ENCODE assay signal across 9 mouse cellular contexts in the genomic region with DNA sequence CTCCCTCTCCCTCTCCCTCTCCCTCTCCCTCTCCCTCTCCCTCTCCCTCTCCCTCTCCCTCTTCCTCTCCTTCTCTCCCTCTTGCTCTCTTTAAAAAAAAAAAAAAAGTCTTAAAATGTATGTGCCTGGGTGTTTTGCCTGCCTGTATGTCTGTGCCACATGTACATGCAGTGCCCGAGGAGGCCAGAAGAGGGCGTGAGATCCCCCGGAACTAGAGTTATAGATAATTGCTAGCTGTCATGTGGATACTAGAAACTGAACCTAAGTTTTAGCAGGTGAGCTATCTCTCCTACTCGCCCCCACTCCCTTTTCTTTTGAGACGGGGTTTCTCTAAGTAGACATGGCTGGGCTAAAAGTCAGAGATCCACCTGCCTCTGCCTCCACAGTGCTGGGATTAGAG. TPM values are rescaled to one million over a fixed set of nuclear protein-coding genes. Genes with fewer than 3 reads are reported as not detected.
DNase-seq lines count a peak whose midpoint lies in the region; ATAC-seq and TF ChIP-seq lines count a peak whose summit lies in the region.
"Had no signal": no experiment of that assay in that cellular context is flagged by ENCODE, and none has a peak within 500 bp of the region (broad histone marks: within the 10 kb centered on the region; RNA-seq: fewer than 3 reads in every experiment).

No protein-coding gene starts in this region.

- no peaks in the 10 kb centered on the region for H3K36me3 ChIP-seq in heart, postnatal 0 days (replicated peaks; ENCODE audit: control insufficient read depth, insufficient read depth, low read length)
- no peaks in the 10 kb centered on the region for H3K36me3 ChIP-seq in heart, embryonic 10.5 days
- H3K36me3 ChIP-seq in heart, embryonic 12.5 days, result no peaks in the 10 kb centered on the region
- H3K36me3 ChIP-seq: forebrain, embryonic 10.5 days had no signal

- no peaks in the 10 kb centered on the region for H3K27me3 ChIP-seq in heart, postnatal 0 days (ENCODE audit: control insufficient read depth, insufficient read depth, low read length)
- H3K27me3 ChIP-seq in heart, embryonic 10.5 days (ENCODE audit: insufficient read depth, poor library complexity, severe bottlenecking), result peaks cover 5% of the 10 kb centered on the region; the same call in 1 of the 2 replicates
- 0 out of 2 replicates have a peak, but pooled peaks cover 18% of the 10 kb centered on the region for H3K27me3 ChIP-seq in heart, embryonic 12.5 days (replicated peaks)

- no peak overlapping the region for H3K9ac ChIP-seq in heart, postnatal 0 days (replicated peaks; ENCODE audit: low read depth, low read length)
- no peak overlapping the region for H3K9ac ChIP-seq in heart, embryonic 12.5 days

- H3K27ac ChIP-seq in heart, postnatal 0 days (ENCODE audit: low read depth), result no peak overlapping the region
- H3K27ac ChIP-seq in heart, embryonic 10.5 days, result no peak overlapping the region
- H3K27ac ChIP-seq in heart, embryonic 12.5 days (ENCODE audit: poor library complexity, severe bottlenecking), result no peak overlapping the region
- H3K27ac ChIP-seq: forebrain, embryonic 10.5 days had no signal

- ATAC-seq in heart, postnatal 0 days (ENCODE audit: insufficient read depth, low read depth), result no peak
- no peak for ATAC-seq in heart, embryonic 12.5 days (ENCODE audit: insufficient number of reproducible peaks, low FRiP score)

- no peaks in the 10 kb centered on the region for H3K4me1 ChIP-seq in heart, postnatal 0 days (ENCODE audit: control insufficient read depth, insufficient read depth)
- peaks cover 16% of the 10 kb centered on the region for H3K4me1 ChIP-seq in heart, embryonic 10.5 days
- H3K4me1 ChIP-seq in heart, embryonic 12.5 days (replicated peaks), result peaks cover 5% of the 10 kb centered on the region; the same call in 1 of the 2 replicates

- no peaks in the 10 kb centered on the region for H3K9me3 ChIP-seq in heart, postnatal 0 days (replicated peaks; ENCODE audit: control insufficient read depth, low read length)
- no peaks in the 10 kb centered on the region for H3K9me3 ChIP-seq in heart, embryonic 10.5 days
- no peaks in the 10 kb centered on the region for H3K9me3 ChIP-seq in heart, embryonic 12.5 days (replicated peaks)
- H3K9me3 ChIP-seq: forebrain, embryonic 10.5 days had no signal

- TF ChIP-seq EP300 in heart, postnatal 0 days (IDR thresholded peaks at IDR 0.05; ENCODE audit: low read depth), result no peak

- H3K4me3 ChIP-seq in heart, postnatal 0 days (ENCODE audit: low read depth, low read length), result no peak overlapping the region
- no peak overlapping the region for H3K4me3 ChIP-seq in heart, embryonic 10.5 days
- H3K4me3 ChIP-seq in heart, embryonic 12.5 days, result no peak overlapping the region
- H3K4me3 ChIP-seq: forebrain, embryonic 10.5 days had no signal

- no peak overlapping the region for H3K4me2 ChIP-seq in heart, postnatal 0 days (ENCODE audit: low read depth, low read length)
- no peak overlapping the region for H3K4me2 ChIP-seq in heart, embryonic 12.5 days

- TF ChIP-seq CTCF in heart, postnatal 0 days (IDR thresholded peaks at IDR 0.05; ENCODE audit: low read depth), result 0 out of 2 replicates have a peak, but pooled peaks have one; percentile 7

- 30% methylated on average over 5 of the region's 5 CpGs for WGBS in heart, postnatal 0 days
- WGBS in heart, embryonic 10.5 days, result 34% methylated on average over 5 of the region's 5 CpGs
- 28% methylated on average over 5 of the region's 5 CpGs for WGBS in heart, embryonic 12.5 days

- no peak for DNase-seq in heart, postnatal 0 days (ENCODE audit: low spot score)
- DNase-seq in heart, embryonic 10.5 days (ENCODE audit: low spot score), result no peak
- DNase-seq in 3T3-L1 (ENCODE audit: low read depth, low spot score), result peak; percentile 32
- peak; percentile 45 for DNase-seq in adrenal gland, adult 8-10 months
- DNase-seq in induced T-regulatory cell, adult 2 months (ENCODE audit: low read depth), result peak; percentile 45
- no peak for DNase-seq in frontal cortex, postnatal 25 days (ENCODE audit: low spot score in 2 of 2)
- DNase-seq in frontal cortex, postnatal 36 days (ENCODE audit: low spot score in 2 of 2), result no peak

RNA-seq across cellular contexts. Expression of a gene that starts 8.9 kb away (rescaled TPM):
- total RNA-seq in heart, postnatal 0 days (2014; rRNA removed; ENCODE audit: low replicate concordance), result 2.8 TPM in 2 replicates
- 0.26 and 0.46 TPM in 2 replicates for polyA plus RNA-seq in heart, postnatal 0 days (2015; fragmentation: Nextera tagmentation; extraction: Ambion mirVana)
- 0.89 and 0.97 TPM in 2 replicates for polyA plus RNA-seq in heart, embryonic 10.5 days (2016; fragmentation: Nextera tagmentation; extraction: Ambion mirVana)
- 10 to 100 TPM; 60.5 to 90.4 (median 73.7) TPM for total RNA-seq in adrenal gland, adult 8-10 months (2022)
- 1.3 TPM in 2 replicates for polyA plus RNA-seq in heart, embryonic 12.5 days (2016; fragmentation: Nextera tagmentation; extraction: Ambion mirVana)

RNA-seq across cellular contexts. Expression of a gene that starts 29.1 kb away (rescaled TPM):
- 24.3 and 35.0 TPM in 2 replicates for total RNA-seq in heart, postnatal 0 days (2014; rRNA removed; ENCODE audit: low replicate concordance)
- polyA plus RNA-seq in heart, postnatal 0 days (2015; fragmentation: Nextera tagmentation; extraction: Ambion mirVana), result 16.0 and 18.4 TPM in 2 replicates
- polyA plus RNA-seq in heart, embryonic 10.5 days (2016; fragmentation: Nextera tagmentation; extraction: Ambion mirVana), result 24.3 and 28.9 TPM in 2 replicates
- 10 to 100 TPM; 29.8 to 48.0 (median 39.3) TPM for total RNA-seq in adrenal gland, adult 8-10 months (2022)
- polyA plus RNA-seq in heart, embryonic 12.5 days (2016; fragmentation: Nextera tagmentation; extraction: Ambion mirVana), result 23.8 and 25.6 TPM in 2 replicates

RNA-seq across cellular contexts. Expression of a gene that starts 30.0 kb away (rescaled TPM):
- total RNA-seq in heart, postnatal 0 days (2014; rRNA removed; ENCODE audit: low replicate concordance), result not detected in 2 replicates
- not detected in 2 replicates for polyA plus RNA-seq in heart, postnatal 0 days (2015; fragmentation: Nextera tagmentation; extraction: Ambion mirVana)
- polyA plus RNA-seq in heart, embryonic 10.5 days (2016; fragmentation: Nextera tagmentation; extraction: Ambion mirVana), result not detected in 2 replicates
- total RNA-seq in adrenal gland, adult 8-10 months (2022), result 10 to 100 TPM; 12.2 to 22.5 (median 20.2) TPM
- polyA plus RNA-seq in heart, embryonic 12.5 days (2016; fragmentation: Nextera tagmentation; extraction: Ambion mirVana), result not detected in 2 replicates
- polyA plus RNA-seq: forebrain, embryonic 10.5 days had no signal

RNA-seq across cellular contexts. Expression of a gene that starts 41.9 kb away (rescaled TPM):
- total RNA-seq in heart, postnatal 0 days (2014; rRNA removed; ENCODE audit: low replicate concordance), result 12.4 and 13.8 TPM in 2 replicates
- polyA plus RNA-seq in heart, postnatal 0 days (2015; fragmentation: Nextera tagmentation; extraction: Ambion mirVana), result 4.7 and 5.2 TPM in 2 replicates
- polyA plus RNA-seq in heart, embryonic 10.5 days (2016; fragmentation: Nextera tagmentation; extraction: Ambion mirVana), result 21.4 and 25.3 TPM in 2 replicates
- total RNA-seq in adrenal gland, adult 8-10 months (2022), result 100 to 1,000 TPM; 351 to 737 (median 517) TPM
- polyA plus RNA-seq in heart, embryonic 12.5 days (2016; fragmentation: Nextera tagmentation; extraction: Ambion mirVana), result 15.9 and 16.6 TPM in 2 replicates

Comparison
In these comparisons a context has a peak if more than half of its experiments do, and no peak if none do; other contexts are left out.
1. DNase-seq: peak in 3T3-L1 (single experiment), adrenal gland, adult 8-10 months (single experiment) and induced T-regulatory cell, adult 2 months (single experiment); none in heart, postnatal 0 days (single experiment), heart, embryonic 10.5 days (single experiment), frontal cortex, postnatal 25 days (0 of 2) and frontal cortex, postnatal 36 days (0 of 2).